ENCODE assay signal across 8 mouse cellular contexts in the genomic region with DNA sequence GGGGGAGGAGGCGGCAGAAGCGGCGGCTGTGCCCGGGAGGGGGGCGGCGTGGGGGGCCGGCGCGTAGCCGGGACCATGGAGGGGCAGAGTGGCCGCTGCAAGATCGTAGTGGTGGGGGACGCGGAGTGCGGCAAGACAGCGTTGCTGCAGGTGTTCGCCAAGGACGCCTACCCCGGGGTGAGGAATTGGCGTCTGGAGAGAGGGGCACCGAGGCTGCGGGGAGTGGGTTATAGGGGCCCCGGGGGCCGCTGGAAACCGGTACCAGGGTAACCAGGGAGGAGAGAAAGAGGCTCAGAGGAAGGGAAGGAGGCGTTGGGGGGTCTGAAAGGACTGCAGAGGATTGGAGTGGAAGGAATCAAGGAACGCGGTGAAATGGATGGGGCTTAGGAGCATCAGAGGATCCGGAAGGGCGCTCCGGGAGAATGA. TPM values are rescaled to one million over a fixed set of nuclear protein-coding genes. Genes with fewer than 3 reads are reported as not detected.
DNase-seq lines count a peak whose midpoint lies in the region; ATAC-seq and TF ChIP-seq lines count a peak whose summit lies in the region.

No protein-coding gene starts in this region.

- DNase-seq in kidney, adult 2 months, result no peak
- no peak for DNase-seq in kidney, adult 18-20 months
- no peak for DNase-seq in ES-E14 (ENCODE audit: low read depth, low spot score)
- no peak for DNase-seq in liver, embryonic 11.5 days (ENCODE audit: low spot score)
- no peak for DNase-seq in stomach, postnatal 0 days (ENCODE audit: low spot score)
- DNase-seq in spleen, postnatal 10 days (ENCODE audit: low spot score in 2 of 2), result no peak
- DNase-seq in kidney, adult 9 months, result no peak

- peak; percentile 11 for ATAC-seq in forebrain, embryonic 13.5 days
- ATAC-seq in liver, embryonic 11.5 days (replicated peaks; ENCODE audit: low FRiP score), result peak; percentile 6
- no peak for ATAC-seq in stomach, postnatal 0 days (ENCODE audit: low FRiP score, low TSS enrichment)

- no peaks in the 10 kb centered on the region for H3K9me3 ChIP-seq in ES-E14 (ENCODE audit: control insufficient read depth, insufficient read depth, low read depth, low read length)
- no peaks in the 10 kb centered on the region for H3K9me3 ChIP-seq in forebrain, embryonic 13.5 days (replicated peaks)
- H3K9me3 ChIP-seq in liver, embryonic 11.5 days (ENCODE audit: control insufficient read depth, low read length), result no peaks in the 10 kb centered on the region
- no peaks in the 10 kb centered on the region for H3K9me3 ChIP-seq in stomach, postnatal 0 days (ENCODE audit: control insufficient read depth, low read length)

- in situ Hi-C loops in ES-E14 (cut with MboI; ENCODE audit: low sequenced_read_pairs in 2 of 2, unreplicated experiment in 2 of 2), result no loop called here

- WGBS in kidney, adult 2 months, result 1% methylated on average over 28 of the region's 31 CpGs
- WGBS in forebrain, embryonic 13.5 days, result 0% methylated on average over 29 of the region's 31 CpGs
- WGBS in liver, embryonic 11.5 days, result under 1% methylated on average over 29 of the region's 31 CpGs
- WGBS in stomach, postnatal 0 days, result under 1% methylated on average over 25 of the region's 31 CpGs

- H3K27ac ChIP-seq in kidney, adult 2 months (ENCODE audit: insufficient read depth, low read depth, low read length), result no peak overlapping the region
- H3K27ac ChIP-seq in ES-E14 (ENCODE audit: insufficient read depth, low read depth, low read length, poor library complexity, severe bottlenecking), result no peak overlapping the region
- peak overlapping the region; percentile 85 for H3K27ac ChIP-seq in forebrain, embryonic 13.5 days
- no peak overlapping the region for H3K27ac ChIP-seq in liver, embryonic 11.5 days (ENCODE audit: low read depth, low read length)
- H3K27ac ChIP-seq in stomach, postnatal 0 days (replicated peaks), result peak overlapping the region; percentile 45; the same call in 1 of the 2 replicates

- peak overlapping the region; percentile 85 for H3K4me2 ChIP-seq in forebrain, embryonic 13.5 days
- peak overlapping the region; percentile 100 for H3K4me2 ChIP-seq in liver, embryonic 11.5 days
- peak overlapping the region; percentile 95 for H3K4me2 ChIP-seq in stomach, postnatal 0 days (replicated peaks; ENCODE audit: low read depth)

- no peak for TF ChIP-seq CTCF in kidney, adult 2 months (conservative IDR thresholded peaks at IDR 0.05; ENCODE audit: insufficient read depth, insufficient read length, low read depth, low read length)
- no peak for TF ChIP-seq CTCF in stomach, postnatal 0 days (IDR thresholded peaks at IDR 0.05; ENCODE audit: low read depth)

- H3K4me1 ChIP-seq in kidney, adult 2 months (ENCODE audit: control insufficient read depth, insufficient read depth, low read length), result peaks cover 11% of the 10 kb centered on the region; the same call in 1 of the 2 replicates
- peaks cover 10 to 22% of the 10 kb centered on the region in 2 experiments for H3K4me1 ChIP-seq in ES-E14 (ENCODE audit: control insufficient read depth in 2 of 2, insufficient read depth in 2 of 2, low read length in 2 of 2, poor library complexity in 1 of 2)
- H3K4me1 ChIP-seq in forebrain, embryonic 13.5 days, result peaks cover 71% of the 10 kb centered on the region
- peaks cover 40% of the 10 kb centered on the region for H3K4me1 ChIP-seq in liver, embryonic 11.5 days (replicated peaks; ENCODE audit: control insufficient read depth, insufficient read depth, low read length)
- H3K4me1 ChIP-seq in stomach, postnatal 0 days (replicated peaks; ENCODE audit: control insufficient read depth, insufficient read depth), result peaks cover 8% of the 10 kb centered on the region

- H3K9ac ChIP-seq in ES-E14 (ENCODE audit: insufficient read depth, low read depth, low read length, poor library complexity, severe bottlenecking), result peak overlapping the region; percentile 59
- peak overlapping the region; percentile 88 for H3K9ac ChIP-seq in forebrain, embryonic 13.5 days
- H3K9ac ChIP-seq in liver, embryonic 11.5 days (ENCODE audit: low read depth, low read length), result peak overlapping the region; percentile 65
- peak overlapping the region; percentile 64 for H3K9ac ChIP-seq in stomach, postnatal 0 days (ENCODE audit: low read length)

- TF ChIP-seq POLR2A in kidney, adult 2 months (IDR thresholded peaks at IDR 0.05; ENCODE audit: low read depth, low read length), result no peak

- TF ChIP-seq EP300 in stomach, postnatal 0 days (optimal IDR thresholded peaks at IDR 0.05), result no peak

- H3K27me3 ChIP-seq in kidney, adult 2 months (replicated peaks; ENCODE audit: control insufficient read depth, insufficient read depth, low read length), result no peaks in the 10 kb centered on the region
- no peaks in the 10 kb centered on the region for H3K27me3 ChIP-seq in forebrain, embryonic 13.5 days
- H3K27me3 ChIP-seq in liver, embryonic 11.5 days (replicated peaks; ENCODE audit: control insufficient read depth, insufficient read depth, low read length), result 0 out of 2 replicates have a peak, but pooled peaks cover 2% of the 10 kb centered on the region
- no peaks in the 10 kb centered on the region for H3K27me3 ChIP-seq in stomach, postnatal 0 days (ENCODE audit: control insufficient read depth, insufficient read depth, low read length)

- H3K4me3 ChIP-seq in kidney, adult 2 months (ENCODE audit: insufficient read depth, low read depth, low read length), result peak overlapping the region; percentile 57
- peak overlapping the region; percentile 79 to 90 for H3K4me3 ChIP-seq in ES-E14 (ENCODE audit: insufficient read depth in 1 of 2, low read depth in 1 of 2, low read length in 2 of 2, poor library complexity in 1 of 2, severe bottlenecking in 1 of 2)
- H3K4me3 ChIP-seq in forebrain, embryonic 13.5 days, result peak overlapping the region; percentile 78
- peak overlapping the region; percentile 66 for H3K4me3 ChIP-seq in liver, embryonic 11.5 days (ENCODE audit: low read depth, low read length)
- H3K4me3 ChIP-seq in stomach, postnatal 0 days (ENCODE audit: low read depth, low read length), result peak overlapping the region; percentile 75

- no peaks in the 10 kb centered on the region for H3K36me3 ChIP-seq in kidney, adult 2 months (ENCODE audit: control insufficient read depth, insufficient read depth, low read length)
- no peaks in the 10 kb centered on the region for H3K36me3 ChIP-seq in ES-E14 (ENCODE audit: control insufficient read depth, insufficient read depth, low read length, poor library complexity, severe bottlenecking)
- peaks cover 11% of the 10 kb centered on the region for H3K36me3 ChIP-seq in forebrain, embryonic 13.5 days (ENCODE audit: poor library complexity, severe bottlenecking)
- H3K36me3 ChIP-seq in liver, embryonic 11.5 days (ENCODE audit: control insufficient read depth, insufficient read depth, low read length), result 0 out of 2 replicates have a peak, but pooled peaks cover 2% of the 10 kb centered on the region
- H3K36me3 ChIP-seq in stomach, postnatal 0 days (ENCODE audit: control insufficient read depth, insufficient read depth, low read length), result no peaks in the 10 kb centered on the region

TF ChIP-seq in ES-E14, 5 proteins besides CTCF, POLR2A, EP300 and RAD21:
- TF ChIP-seq ZNF384 (IDR thresholded peaks at IDR 0.05; ENCODE audit: low read depth, low read length), result no peak
- TF ChIP-seq HCFC1 (IDR thresholded peaks at IDR 0.05; ENCODE audit: borderline replicate concordance, insufficient read depth, low read length), result no peak
- no peak for TF ChIP-seq CHD2 (IDR thresholded peaks at IDR 0.05; ENCODE audit: low read depth, low read length)
- TF ChIP-seq ZC3H11A (IDR thresholded peaks at IDR 0.05; ENCODE audit: borderline replicate concordance, low read depth, low read length), result no peak
- no peak for TF ChIP-seq MAFK (IDR thresholded peaks at IDR 0.05; ENCODE audit: insufficient read depth, low read depth, low read length)

RNA-seq across cellular contexts. Expression of a gene that starts 2.2 kb away (rescaled TPM):
- 59.2 and 62.5 TPM in 2 replicates for polyA plus RNA-seq in kidney, adult 2 months (2012; rRNA removed)
- total RNA-seq in ES-E14 (2012; rRNA removed), result 41.9 and 57.5 TPM in 2 replicates
- polyA plus RNA-seq in forebrain, embryonic 13.5 days (2015; fragmentation: Nextera tagmentation; extraction: Ambion mirVana), result 61.3 and 67.0 TPM in 2 replicates
- polyA plus RNA-seq in liver, embryonic 11.5 days (2014; fragmentation: Nextera tagmentation; extraction: Ambion mirVana), result 16.8 and 19.5 TPM in 2 replicates
- 63.4 and 71.1 TPM in 2 replicates for polyA plus RNA-seq in stomach, postnatal 0 days (2015; fragmentation: Nextera tagmentation; extraction: Ambion mirVana)

RNA-seq across cellular contexts. Expression of a gene that starts 3.5 kb away (rescaled TPM):
- 14.1 and 15.3 TPM in 2 replicates for polyA plus RNA-seq in kidney, adult 2 months (2012; rRNA removed)
- total RNA-seq in ES-E14 (2012; rRNA removed), result 8.9 and 10.4 TPM in 2 replicates
- 155 and 197 TPM in 2 replicates for polyA plus RNA-seq in forebrain, embryonic 13.5 days (2015; fragmentation: Nextera tagmentation; extraction: Ambion mirVana)
- 3.7 and 5.4 TPM in 2 replicates for polyA plus RNA-seq in liver, embryonic 11.5 days (2014; fragmentation: Nextera tagmentation; extraction: Ambion mirVana)
- polyA plus RNA-seq in stomach, postnatal 0 days (2015; fragmentation: Nextera tagmentation; extraction: Ambion mirVana), result 15.3 and 16.1 TPM in 2 replicates

RNA-seq across cellular contexts. Expression of a gene that starts 20.1 kb away (rescaled TPM):
- polyA plus RNA-seq in kidney, adult 2 months (2012; rRNA removed), result 25.6 and 29.6 TPM in 2 replicates
- 5.0 and 9.1 TPM in 2 replicates for total RNA-seq in ES-E14 (2012; rRNA removed)
- 2.3 and 2.5 TPM in 2 replicates for polyA plus RNA-seq in forebrain, embryonic 13.5 days (2015; fragmentation: Nextera tagmentation; extraction: Ambion mirVana)
- 31.2 and 34.6 TPM in 2 replicates for polyA plus RNA-seq in liver, embryonic 11.5 days (2014; fragmentation: Nextera tagmentation; extraction: Ambion mirVana)
- polyA plus RNA-seq in stomach, postnatal 0 days (2015; fragmentation: Nextera tagmentation; extraction: Ambion mirVana), result 37.4 and 37.5 TPM in 2 replicates

RNA-seq across cellular contexts. Expression of a gene that starts 26.2 kb away (rescaled TPM):
- 408 and 409 TPM in 2 replicates for polyA plus RNA-seq in kidney, adult 2 months (2012; rRNA removed)
- total RNA-seq in ES-E14 (2012; rRNA removed), result 1,298 and 1,307 TPM in 2 replicates
- 338 and 387 TPM in 2 replicates for polyA plus RNA-seq in forebrain, embryonic 13.5 days (2015; fragmentation: Nextera tagmentation; extraction: Ambion mirVana)
- 553 and 579 TPM in 2 replicates for polyA plus RNA-seq in liver, embryonic 11.5 days (2014; fragmentation: Nextera tagmentation; extraction: Ambion mirVana)
- polyA plus RNA-seq in stomach, postnatal 0 days (2015; fragmentation: Nextera tagmentation; extraction: Ambion mirVana), result 317 and 371 TPM in 2 replicates

RNA-seq across cellular contexts. Expression of a gene that starts 43.1 kb away (rescaled TPM):
- 4.6 and 6.0 TPM in 2 replicates for polyA plus RNA-seq in kidney, adult 2 months (2012; rRNA removed)
- total RNA-seq in ES-E14 (2012; rRNA removed), result 3.2 and 3.4 TPM in 2 replicates
- polyA plus RNA-seq in forebrain, embryonic 13.5 days (2015; fragmentation: Nextera tagmentation; extraction: Ambion mirVana), result 1.2 TPM in 2 replicates
- 3.2 and 5.0 TPM in 2 replicates for polyA plus RNA-seq in liver, embryonic 11.5 days (2014; fragmentation: Nextera tagmentation; extraction: Ambion mirVana)
- polyA plus RNA-seq in stomach, postnatal 0 days (2015; fragmentation: Nextera tagmentation; extraction: Ambion mirVana), result 11.1 and 13.4 TPM in 2 replicates

Comparison
In these comparisons a context has a peak if more than half of its experiments do, and no peak if none do; other contexts are left out.
1. H3K27ac ChIP-seq: peak in forebrain, embryonic 13.5 days (single experiment) and stomach, postnatal 0 days (single experiment); none in kidney, adult 2 months (single experiment), ES-E14 (single experiment) and liver, embryonic 11.5 days (single experiment).
2. Peak in every context shown above with its lines, with median percentiles within 50 percentile points of each other: H3K4me3 ChIP-seq, H3K9ac ChIP-seq and H3K4me2 ChIP-seq.